Mouse (Mus musculus) CD8-positive naive resting alpha-beta T cell, adult 2 months (primary cell): ENCODE measurements around the gene Ascl4.

Experiments
- DNase-seq, 2 experiments: peaks; one replicate each; pipeline ENCODE4 v3.0.0; 2022; ENCODE audit warnings: low read depth in 2 of 2, low spot score in 2 of 2

Ascl4 gene

DNA sequence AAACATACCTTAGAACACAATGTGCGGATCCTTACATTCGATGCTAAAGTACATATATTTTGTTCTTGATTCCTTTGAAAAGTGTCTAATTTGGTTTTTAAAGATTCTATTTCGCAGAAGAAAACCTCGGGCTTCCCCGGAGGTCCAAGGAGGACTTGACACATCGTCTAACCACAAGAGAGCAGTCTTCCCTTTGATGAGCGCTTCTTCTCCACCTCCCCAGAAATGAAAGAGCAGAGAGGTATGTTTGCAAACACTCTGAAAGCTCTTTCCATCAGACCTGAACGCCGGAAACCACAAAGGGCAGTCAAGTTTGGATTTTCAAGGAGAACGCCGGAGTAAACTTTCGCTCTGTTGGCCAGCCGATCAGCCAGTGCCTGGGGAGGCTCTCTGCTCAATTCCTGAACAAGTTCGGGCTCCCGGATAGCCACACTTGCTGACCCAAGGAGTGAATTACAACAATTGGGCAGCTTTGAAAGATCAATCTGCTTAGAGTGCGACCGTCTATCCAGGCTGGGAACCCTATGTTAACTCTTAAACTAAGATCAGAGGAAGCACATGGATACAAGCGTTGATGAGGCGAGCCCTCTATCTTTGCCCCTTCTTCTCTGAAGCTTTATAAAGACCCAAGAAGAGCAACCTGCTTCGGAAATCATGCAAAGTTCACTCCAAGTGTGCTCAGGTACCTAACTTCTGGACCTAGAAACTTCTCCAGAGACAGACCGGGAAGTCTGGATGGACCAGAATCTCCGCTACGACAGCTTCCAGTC lies at the start of gene Ascl4:
Gene Ascl4, plus strand, starts transcription at position 6 of the 770 bp plus-strand sequence.
- peak; percentile 13 to 14 for DNase-seq

- no peak for DNase-seq
Measured at GRCm38 (mm10) chr10:85879886-85880486, 47.5 kb upstream of the Ascl4 start.

GRCm38 (mm10) chr10:85916498-85917309 lies 10.8 kb upstream of the Ascl4 start, which contains the start of gene Prdm4:
Gene Prdm4, minus strand, starts transcription at chr10:85917142.
- DNase-seq: peak; percentile 94 to 96

- DNase-seq: peak; percentile 76 to 82
Measured at GRCm38 (mm10) chr10:85928499-85929207, 1.2 kb downstream of the Ascl4 start.

- no peak for DNase-seq
Measured at GRCm38 (mm10) chr10:85929208-85929591, 1.7 kb downstream of the Ascl4 start.

DNA sequence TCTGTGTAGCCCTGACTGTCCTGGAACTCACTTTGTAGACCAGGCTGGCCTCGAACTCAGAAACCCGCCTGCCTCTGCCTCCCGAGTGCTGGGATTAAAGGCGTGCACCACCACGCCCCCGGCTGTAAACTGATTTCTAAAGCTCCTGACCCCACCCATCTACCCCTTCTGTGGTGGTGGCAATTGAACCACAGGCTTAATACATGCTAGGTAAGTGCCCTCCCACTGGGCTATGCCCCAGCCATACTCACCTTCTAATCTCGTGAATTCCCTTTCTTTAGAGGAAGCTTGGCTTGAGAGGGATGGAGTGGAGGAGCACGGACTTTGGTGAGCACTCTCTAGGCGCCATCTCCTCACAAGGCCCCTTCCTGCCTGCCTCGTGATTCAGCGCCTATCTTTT lies 2.5 kb downstream of the Ascl4 start:
- no peak for DNase-seq

DNA sequence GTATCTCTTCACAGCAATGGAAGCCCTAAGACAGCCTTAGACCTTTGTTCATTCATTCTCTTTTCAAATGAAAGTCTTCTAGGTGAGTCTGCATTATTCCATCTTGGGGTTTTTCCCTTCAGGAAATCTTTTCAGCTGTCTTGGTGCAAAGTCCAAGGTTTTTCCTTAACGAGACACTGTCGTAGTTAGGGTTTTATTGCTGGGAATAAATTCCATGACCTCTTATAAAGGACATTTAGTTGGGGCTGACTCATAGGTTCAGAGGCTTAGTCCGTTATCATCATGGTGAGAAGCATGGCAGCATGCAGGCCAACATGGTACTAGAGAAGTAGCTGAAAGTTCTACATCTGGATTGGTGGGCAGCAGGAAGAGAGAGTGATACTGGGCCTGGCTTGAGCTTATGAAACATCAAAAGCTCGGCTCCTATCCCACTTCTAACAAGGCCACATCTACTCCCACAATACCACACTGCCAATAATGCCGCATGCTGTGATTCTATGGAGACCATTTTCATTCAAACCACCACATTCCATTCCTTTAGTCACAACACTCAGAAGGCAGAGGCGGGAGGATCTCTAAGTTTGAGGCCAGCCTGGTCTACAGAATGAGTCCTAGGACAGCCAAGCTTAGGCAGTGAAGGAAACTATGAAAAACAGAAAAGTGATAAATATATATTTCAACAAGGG lies 8.9 kb downstream of the Ascl4 start:
- DNase-seq: no peak

DNA sequence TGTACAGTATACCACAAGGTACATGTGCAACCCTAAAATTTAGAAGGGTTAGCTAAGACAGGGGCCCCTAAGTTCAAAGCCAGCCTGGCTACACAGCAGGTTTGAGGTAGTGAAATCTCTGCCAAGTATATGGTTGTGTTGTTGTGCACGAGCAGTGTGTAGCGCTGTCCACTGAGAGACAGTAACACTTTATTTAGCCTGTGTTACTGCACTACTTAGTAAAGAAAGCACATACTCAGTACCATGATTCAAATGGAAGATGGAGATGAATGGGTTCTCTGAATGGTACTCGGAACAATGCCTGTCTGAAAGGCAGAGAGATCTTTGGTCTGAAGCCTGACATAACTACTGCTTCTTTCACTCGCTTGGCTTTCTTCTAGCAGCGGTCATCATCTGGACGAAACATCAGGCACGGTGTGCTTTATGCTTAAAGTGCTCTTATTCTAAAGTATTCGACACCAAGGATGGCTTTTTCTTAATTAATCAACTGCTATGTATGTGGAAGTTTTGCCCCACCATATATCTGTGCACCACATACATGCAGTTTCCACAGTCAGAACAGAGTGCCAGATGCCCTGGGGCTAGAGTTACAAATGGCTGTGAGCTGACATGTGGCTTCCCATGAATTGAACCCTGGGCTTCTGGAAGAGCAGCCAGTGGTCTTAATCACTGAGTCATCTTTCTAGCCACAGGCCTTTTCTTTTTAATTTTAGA lies 21.2 kb downstream of the Ascl4 start:
- DNase-seq: no peak

- no peak for DNase-seq
Measured at GRCm38 (mm10) chr10:85951765-85952443, 24.4 kb downstream of the Ascl4 start.

- DNase-seq: no peak
Measured at GRCm38 (mm10) chr10:85953401-85953800, 25.9 kb downstream of the Ascl4 start.

- DNase-seq: no peak
Measured at GRCm38 (mm10) chr10:85954429-85954828, 26.9 kb downstream of the Ascl4 start.

- DNase-seq: no peak
Measured at GRCm38 (mm10) chr10:85956871-85957419, 29.5 kb downstream of the Ascl4 start.

- DNase-seq: peak; percentile 92 to 97
Measured at GRCm38 (mm10) chr10:85957464-85957950, 30.0 kb downstream of the Ascl4 start, which contains the start of gene Rtcb. Gene Rtcb, minus strand, starts transcription at chr10:85957823.

DNA sequence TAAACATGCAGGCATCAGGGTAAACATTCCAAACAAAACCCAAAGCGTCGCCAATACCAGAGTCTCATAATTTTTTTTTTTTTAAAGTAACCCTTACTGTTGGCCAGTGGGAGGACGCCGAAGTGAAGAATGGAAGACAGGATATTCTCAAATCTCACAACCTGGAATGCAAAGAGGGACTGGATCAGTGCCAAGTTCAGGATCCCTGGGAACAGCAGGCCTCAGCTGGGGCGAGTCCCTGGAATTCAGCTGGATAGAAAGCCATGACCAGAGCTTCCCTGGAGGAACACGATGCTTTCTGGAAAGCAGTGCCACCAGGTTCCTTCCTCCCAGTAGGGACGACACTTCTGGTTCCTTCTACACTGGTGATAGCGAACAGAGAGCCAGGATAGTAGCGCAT lies 35.4 kb downstream of the Ascl4 start:
- no peak for DNase-seq

DNA sequence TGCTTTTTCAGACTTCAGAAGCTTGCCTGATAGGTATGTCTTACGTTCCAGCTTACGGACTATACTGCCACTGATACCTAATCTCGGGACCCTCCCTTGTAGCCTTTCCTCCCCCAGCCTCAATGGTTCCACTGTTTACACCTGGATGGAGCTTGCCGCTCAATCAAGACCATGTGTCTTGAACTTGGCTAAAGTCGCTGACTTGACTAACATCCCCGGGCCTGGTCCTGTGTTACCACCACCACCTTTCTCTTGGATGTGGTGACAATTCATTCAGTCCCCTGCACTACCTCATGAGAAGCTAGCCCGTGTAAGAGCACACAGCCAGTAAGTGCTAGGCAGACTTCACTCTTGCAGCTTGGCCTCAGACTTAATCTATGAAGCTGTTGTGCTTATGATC lies 36.8 kb downstream of the Ascl4 start:
- DNase-seq: no peak

- no peak for DNase-seq
Measured at GRCm38 (mm10) chr10:85966476-85966875, 39.0 kb downstream of the Ascl4 start.

- DNase-seq: no peak
Measured at GRCm38 (mm10) chr10:85967411-85968156, 40.1 kb downstream of the Ascl4 start.

DNA sequence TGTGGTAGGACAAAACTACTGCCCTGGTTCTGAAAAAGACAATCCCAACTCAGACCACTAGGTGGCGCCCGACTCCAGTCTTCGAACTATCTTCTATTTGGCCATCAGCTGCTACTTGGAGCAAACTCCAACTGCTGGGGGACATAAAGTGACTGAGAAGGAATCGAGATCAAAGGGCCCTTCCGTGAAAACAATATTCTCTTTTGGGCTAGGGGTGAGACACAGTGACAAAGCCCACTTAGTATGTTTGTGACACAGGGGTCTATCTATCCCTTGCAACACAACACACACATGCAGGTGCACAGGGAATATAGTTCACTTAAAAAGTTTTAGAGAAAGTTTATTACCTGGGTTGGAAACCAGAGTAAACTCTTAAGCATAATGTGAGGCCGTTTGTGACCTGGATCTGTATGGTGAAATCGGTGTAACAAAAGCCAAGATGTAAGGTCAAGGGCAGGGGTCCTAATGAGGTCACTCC lies 40.7 kb downstream of the Ascl4 start:
- DNase-seq: peak; percentile 59 to 71
